Mouse (Mus musculus): Measurements from ENCODE around the gene Arvcf.

The Arvcf gene

DNA sequence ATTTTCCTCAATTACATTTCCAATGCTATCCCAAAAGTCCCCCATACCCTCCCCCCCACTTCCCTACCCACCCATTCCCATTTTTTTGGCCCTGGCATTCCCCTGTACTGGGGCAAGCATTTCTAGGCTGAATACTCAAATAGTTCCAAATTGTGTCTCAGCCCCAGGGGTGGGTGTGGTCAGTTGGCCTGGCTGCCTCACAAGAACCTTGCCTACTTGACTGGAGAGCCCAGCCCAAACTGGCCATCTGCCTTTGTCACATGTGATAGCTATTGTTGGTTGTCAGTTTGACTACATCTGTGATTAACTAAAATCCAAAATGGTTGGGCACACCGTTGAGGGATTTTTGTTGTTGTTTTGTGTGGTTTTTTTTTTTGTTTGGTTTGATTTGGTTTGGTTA is 9.0 kb downstream of the Arvcf start:
- no peak for DNase-seq (ENCODE audit: low spot score in 2 of 2)

DNA sequence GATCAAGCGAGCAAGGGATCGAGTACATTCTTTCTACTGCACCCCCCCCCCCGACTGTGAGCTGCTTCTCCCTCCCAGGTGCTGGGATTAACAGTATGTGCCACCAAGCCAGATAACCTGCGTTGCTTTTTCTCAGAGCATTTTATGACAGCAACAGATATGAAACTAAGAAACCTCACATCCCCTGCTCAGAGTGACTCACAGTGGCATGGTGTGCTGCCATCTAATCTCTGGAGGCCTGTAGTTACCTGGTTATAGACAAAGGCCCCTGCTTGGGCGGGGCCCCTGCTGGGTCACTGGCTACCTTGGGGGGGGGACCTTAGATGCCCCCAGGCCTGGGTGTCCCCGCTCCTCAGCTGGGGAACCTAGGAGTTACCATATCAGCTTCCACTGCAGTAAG is 10.0 kb downstream of the Arvcf start:
- DNase-seq (ENCODE audit: low spot score in 2 of 2) = no peak

DNA sequence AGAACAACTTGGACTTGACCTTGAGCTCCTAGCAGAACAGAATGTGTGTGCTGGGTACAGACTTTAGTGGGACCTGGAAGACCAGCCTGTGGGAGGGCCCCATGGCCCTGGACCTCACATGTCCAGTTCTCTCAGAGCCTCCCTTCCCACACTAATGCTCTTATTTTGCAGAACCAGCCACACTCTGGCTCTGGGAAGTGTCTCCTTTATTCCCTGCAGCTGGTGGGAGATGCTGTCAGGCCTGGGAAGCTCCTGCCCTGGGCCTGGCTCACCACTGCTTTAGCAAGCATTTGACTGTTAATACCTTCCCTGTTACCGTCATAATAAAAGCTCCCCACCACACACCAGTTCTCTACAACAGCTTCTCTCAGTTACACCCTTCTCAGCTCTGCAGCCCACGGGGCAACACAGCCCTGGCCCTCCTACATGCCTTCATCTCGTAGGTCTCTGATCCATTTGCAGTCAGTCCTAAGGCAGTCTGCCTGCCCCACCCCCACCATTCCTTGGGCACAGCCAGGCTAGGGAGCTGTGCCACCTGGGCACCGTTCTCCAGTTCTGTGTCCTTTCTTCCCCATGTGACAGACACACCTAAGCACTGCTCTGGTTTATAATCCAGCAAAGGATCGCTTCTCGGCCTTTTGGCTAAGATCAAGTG is 12.3 kb downstream of the Arvcf start:
- peak; percentile 41 to 47 for DNase-seq (ENCODE audit: low spot score in 2 of 2)

DNA sequence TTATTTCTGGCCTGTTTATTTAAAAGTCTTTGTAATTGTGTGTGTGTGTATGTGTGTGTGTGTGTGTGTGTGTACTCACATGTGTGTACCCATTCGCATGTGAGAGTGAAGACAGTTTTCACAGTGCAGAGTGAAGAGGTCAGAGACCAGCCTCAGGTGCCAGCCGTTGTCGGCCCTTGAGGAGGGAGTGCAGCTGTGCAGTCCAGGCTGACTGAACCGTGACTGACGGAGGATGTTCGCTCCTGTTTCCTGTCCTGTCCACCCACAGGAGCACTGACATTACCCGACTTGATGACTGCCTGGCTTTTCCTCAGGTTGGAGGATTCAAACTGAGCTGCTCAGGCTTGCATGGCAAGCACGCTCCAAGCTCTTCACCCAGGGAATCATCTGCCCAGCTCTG is 15.0 kb downstream of the Arvcf start:
- no peak for DNase-seq (ENCODE audit: low spot score in 2 of 2)

DNA sequence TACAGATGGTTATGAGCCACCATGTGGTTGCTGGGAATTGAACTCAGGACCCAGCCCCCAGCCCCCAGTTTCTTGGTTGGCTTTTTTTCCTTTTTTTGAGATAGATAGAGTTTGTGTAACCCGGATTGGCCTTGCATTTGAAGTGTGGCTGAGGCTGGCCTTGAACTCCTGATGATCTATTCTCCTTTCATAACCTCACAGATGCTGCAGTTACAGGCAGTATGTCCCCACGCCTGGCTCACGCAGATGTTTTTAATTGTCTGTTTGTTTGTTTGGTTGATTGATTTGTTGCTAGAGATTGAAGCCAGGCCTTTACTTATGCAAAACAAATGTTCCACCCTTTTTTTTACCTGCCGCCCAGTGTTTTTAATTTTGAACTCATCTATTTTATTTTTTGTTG is 18.9 kb downstream of the Arvcf start:
- no peak for DNase-seq (ENCODE audit: low spot score in 2 of 2)

DNA sequence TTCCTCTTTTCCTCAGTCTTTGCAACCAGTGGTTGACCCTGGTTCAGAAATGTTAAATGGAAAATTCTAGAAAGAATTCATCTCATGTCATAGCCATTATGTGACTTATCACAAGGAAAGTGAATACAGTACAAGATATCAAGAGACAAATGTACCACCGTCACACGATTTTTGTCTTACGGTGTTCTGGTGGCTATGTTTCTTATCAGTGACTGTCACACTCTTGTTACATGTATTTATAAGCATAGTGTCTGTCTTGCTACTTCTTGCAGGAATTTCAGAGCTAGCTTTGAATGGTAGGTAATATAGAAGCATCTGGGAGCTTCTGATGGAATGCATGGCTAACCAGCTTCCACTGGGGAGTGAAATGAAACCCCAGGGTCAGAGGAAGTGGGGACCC is 22.2 kb downstream of the Arvcf start:
- DNase-seq (ENCODE audit: low spot score in 2 of 2) = no peak

DNA sequence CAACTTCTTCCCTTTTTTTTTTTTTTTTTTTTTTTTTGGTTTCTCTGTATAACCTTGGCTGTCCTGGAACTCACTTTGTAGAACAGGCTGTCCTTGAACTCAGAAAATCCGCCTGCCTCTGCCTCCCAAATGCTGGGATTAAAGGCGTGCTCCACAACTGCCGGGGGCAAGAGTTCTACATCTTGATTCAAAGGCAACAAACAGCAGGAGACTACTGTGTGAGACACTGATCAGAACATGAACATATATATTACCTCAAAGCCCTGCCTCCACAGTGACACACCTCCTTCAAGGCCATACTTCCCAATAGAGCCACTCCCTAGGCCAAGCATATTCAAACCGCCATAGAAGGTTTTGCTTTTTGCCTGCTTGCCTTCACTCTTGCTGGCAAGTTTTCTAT is 25.6 kb downstream of the Arvcf start:
- no peak for DNase-seq (ENCODE audit: low spot score in 2 of 2)

DNA sequence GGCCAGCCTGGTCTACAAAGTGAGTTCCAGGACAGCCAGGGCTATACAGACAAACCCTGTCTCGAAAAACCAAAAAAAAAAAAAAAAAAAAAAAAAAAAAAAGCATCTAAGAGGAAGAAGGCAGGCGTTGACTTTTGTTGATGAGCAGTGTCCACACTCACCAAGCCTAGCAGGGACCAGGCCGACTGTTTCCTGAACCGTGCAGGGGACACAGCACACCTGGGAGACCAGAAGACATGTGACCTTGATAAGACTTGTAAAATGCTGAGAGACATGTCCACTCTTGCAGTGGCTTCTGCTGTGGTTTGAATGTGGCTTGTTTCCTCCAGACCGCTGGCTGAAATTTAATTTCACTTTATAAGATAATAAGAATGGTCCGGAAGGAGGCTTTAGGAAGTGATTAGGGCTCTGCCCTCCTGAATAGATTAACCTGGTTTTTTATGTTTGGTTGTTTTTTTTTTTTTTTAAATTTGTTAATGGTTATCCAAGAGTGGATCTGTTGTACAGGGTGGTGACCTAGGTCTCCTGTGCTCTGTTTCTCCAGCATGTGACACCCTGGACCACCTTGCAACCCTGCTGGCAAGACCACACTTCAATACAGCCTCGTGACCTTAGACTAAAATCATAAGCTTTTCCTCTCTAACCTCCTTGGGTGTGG is 28.4 kb downstream of the Arvcf start:
- no peak for DNase-seq (ENCODE audit: low spot score in 2 of 2)

DNA sequence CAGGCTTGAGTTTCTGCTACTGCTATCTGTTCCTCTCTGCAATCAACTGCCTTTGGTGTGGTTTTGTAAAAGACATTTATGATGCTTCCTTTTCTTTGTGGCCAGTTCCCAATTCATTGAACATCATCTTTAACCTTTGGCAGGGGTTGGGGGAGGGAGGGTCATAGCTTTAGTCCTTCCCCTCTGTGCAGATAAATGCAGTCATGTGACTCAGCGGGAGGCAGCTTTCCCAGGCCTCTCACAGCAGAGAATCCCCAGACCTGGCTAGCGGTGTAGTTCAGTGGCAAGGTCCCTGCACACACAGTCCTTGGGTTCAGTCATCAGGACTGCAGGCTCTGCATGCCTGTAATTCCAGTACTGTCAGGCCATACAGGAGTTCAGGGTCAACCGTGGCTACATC is 29.2 kb downstream of the Arvcf start:
- DNase-seq (ENCODE audit: low spot score in 2 of 2) = no peak

DNA sequence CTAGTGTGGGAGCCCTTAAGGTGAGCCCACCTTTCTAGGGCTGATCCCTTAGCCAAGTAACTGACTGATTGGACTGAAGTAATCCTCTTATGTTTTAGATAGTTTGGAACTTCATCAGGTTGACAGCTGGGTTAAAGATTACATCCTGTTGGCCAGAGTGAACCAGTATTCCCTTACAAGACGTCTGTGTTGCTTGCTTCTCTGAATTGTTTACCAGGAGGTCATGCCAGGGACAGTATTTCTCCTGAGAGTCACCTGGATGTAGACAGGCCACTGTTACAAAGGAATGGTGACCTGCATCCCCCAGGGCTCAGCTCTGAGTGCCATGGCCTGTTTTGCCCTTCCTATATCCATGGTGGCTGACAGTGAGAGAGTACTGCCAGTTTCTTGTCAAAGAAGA is 30.5 kb downstream of the Arvcf start:
- no peak for DNase-seq (ENCODE audit: low spot score in 2 of 2)

DNA sequence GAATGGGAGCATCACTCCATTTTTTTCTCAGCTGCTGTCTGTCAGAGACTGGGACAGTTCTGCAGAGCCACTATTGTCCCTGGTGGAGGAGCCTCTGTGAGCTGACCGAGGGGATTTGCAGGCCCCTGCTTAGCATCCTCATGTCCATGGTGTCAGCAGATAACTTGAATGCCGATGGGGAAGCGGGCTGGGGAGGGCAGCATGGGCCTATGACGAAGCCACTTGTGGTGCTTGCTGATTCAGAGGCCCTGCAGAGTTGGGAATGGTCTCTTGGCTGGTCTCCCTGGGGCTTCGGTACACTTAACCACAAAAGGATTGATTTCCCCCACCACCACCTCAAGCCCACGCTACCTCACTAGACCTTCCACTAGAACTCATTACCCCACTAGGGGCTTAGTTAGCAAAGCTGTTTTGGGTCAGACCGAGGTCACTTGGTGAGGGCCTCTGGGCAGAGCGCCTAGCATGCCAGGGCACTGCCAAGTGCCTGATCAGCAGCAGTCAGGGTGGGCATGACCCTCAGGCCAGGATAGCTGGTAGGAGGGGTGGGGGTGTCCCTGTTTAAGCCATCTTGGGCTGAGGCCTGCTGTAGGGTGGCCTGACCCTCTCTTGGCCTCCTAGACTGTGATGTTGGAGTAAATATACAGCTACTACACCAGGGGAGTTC is 31.5 kb downstream of the Arvcf start:
- no peak for DNase-seq (ENCODE audit: low spot score in 2 of 2)

DNA sequence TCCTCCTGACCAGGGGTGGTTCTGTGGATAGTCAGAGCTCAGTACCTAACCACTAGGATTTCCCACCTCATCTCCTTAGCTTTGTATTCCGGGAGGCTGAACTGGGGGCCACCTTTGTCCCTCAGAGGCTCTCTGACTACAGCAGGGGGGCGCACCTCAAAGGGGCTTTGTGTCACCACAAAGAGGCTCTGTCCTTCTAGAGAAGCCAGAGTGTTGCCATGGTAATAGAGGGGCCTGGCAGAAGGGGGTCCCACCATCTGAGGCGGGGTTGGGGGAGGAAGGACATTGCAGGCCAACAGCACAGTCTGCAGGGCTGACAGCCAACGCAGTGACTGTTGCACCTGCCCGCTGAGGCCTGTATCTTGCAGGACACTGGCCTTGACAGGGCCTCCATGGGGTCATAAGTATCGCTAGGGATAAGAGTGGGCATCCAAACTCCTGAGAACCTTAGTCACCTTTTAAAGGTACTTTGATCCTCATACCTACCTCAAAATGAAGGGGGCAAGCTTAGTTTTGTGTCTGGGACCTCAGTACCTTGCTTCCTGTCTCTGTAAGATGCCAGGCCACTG is 32.6 kb downstream of the Arvcf start:
- DNase-seq (ENCODE audit: low spot score in 2 of 2) = no peak

DNA sequence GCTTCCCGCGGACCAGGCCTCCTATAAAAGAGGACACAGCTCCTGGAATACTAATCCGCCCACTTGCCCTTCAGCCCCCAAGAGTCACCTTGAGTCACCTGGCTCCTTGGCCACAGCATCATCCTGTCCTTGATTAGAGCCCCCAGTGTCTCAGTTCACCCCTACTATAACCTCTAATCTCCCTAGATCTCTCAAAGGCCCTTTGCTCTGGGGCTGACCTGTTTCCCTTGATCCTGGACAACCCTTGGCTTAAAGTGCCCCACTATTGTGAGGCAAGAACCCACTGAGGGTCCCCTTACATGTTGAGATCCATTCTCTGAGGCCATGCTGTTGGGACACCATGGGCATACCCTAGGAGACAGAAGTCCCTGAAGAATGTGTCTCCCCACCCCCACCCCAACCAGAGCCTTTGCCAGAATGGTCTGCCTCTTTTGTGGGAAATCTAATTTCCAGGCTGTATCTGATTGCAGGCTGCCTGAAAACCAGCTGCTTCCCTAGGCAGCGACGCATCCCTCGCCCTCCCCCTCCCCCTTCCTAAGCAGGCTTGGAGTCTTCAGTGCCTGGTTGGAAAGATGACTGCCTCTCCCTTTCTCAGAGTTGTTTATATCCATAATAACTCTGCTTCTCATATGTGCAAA is 33.8 kb downstream of the Arvcf start:
- no peak for DNase-seq (ENCODE audit: low spot score in 2 of 2)

DNA sequence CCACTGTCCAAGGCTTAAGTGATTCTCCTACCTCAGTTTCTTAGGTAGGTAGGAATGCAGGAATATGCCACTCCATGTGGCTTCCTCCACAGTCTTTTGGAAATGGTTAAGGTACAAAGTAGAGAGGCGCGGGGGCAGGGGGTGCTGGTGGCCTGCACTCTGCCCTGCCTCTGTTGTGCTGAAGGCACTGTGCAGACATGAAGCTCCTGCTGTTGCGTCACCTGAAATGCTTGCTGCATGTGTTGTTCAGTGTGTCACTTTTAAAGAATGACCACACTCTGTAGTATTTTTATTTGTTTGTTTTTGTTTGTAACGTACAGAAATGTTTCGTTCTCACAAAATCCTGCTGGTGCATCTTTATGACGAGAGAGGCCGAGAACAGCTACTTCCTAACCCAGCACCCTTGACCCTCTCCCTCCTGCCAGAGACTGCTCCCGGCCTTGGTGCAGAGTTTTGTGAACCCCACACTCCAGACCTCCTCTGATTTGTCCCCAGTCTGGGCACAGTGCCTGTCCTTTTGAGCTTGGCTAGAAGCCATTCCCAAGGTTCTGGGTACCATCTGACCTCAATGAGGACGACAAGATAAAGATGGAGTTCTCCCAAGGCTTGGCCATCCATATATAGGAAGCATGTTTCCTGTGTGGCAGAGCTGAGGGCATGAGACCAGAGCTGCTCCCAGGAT is 35.2 kb downstream of the Arvcf start:
- DNase-seq (ENCODE audit: low spot score in 2 of 2) = no peak

DNA sequence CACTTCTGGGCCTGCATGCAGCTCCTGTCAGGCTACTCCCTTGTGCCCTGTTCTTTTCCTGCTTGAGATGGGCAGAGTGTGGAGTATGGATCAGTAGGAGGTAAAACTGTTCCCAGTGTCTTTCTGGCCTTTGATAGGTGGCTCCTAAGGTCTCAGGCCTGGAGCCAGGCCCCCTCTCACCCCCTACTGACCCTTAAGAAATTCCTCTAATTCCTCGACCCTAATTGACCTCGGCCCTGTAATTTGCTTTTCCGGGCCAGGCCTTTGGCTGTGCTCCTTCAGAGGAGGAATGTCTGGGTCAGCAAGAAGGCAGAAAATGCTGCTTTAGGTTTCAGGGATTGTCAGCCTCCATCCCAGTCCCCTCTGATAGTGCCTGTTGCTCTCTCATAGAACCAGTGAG is 35.8 kb downstream of the Arvcf start:
- no peak for DNase-seq (ENCODE audit: low spot score in 2 of 2)

DNA sequence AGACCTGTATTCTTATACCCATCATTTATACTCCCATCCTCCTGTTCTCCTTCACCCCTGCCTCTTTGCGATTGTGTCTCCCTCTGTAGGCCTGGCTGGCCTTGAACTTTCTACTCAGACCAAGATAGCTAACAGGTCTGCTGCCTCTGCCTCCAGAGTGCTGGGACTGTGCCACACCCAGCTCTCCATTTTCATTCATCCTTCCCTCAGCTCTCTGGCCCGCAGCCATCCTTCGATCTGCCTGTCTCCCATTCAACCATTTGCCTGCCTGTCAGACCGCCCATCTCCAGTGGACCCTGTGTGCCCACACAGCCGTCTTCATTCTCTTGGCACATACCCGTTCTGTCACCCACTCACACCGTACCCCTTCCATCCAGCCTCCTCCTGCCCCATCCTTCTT is 36.2 kb downstream of the Arvcf start:
- no peak for DNase-seq (ENCODE audit: low spot score in 2 of 2)

DNA sequence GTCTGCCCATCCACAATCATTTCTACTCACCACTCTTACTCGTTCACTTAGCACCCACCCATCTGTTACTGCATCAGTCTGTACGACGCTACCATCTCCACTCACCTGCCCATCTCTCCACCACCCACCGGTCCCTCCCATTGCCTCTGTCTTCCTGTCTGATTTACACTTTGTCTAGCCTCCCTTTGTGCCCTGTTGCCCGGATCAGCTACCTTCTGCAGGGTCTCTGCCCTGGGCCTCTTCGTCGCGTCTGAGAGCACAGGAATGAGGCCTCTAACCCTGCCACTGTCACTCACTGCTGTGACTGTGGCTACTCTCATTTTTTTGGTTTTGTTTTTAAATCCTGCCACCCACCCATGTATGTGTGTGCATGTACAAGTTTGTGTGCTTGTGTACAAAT is 36.7 kb downstream of the Arvcf start:
- DNase-seq (ENCODE audit: low spot score in 2 of 2) = no peak

DNA sequence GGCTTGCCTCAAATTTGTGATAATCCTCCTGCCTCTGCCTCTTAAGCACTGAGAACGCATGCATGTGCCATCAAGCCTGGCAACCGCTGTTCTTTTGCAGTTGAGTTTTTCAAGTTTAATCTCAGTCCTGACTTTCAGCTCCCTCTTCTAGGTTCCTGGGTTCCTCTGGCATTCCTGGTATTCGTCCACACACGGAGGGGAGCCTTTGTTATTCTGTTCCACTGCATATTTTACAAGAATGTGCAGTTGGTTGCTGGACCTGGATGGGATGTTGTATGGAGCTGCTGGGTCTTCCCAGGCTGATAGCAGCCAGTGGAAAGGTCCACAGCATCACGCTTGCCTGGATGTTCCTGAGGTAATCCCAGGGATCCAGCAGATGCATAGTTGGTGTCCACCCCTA is 37.4 kb downstream of the Arvcf start:
- no peak for DNase-seq (ENCODE audit: low spot score in 2 of 2)

DNA sequence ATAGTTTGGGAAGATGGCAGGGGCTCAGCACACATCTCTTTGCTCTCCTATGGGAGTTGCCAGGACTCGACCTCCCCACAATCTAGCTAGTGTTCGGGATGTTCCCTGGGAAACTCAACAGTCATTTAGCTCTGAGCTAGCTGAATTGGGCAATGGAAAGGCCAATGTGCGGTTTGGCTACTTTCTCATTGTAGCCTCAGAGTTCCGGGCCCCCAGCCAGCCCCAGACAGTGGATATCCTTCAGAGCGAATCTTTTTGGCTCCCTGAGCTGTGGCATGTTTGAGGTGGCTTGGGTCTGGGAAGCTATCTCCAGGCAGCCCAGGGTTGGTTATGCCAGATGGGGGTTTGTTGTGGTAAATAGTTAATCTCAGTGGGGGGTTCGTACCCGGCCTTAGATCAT is 38.5 kb downstream of the Arvcf start:
- DNase-seq (ENCODE audit: low spot score in 2 of 2) = no peak

DNA sequence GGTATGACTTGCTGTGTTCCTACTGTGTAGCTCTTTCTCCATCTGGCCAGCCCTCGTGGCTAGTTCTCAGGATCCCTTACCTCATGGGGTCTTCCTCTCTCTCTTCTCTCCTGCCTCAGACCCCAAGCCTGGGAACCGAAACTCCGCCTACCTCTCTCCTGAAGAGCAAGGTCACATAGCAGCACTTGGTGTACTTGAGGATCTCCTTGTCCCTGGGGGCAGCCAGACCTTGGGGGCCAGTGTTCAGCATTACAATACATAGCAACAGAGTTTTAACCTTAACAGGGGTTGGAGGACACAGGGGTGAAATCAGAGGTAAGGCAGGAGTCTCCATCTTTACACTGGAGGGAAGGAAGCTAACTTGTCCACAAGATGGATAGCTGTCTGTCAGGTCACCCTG is 39.0 kb downstream of the Arvcf start:
- no peak for DNase-seq (ENCODE audit: low spot score in 2 of 2)

DNA sequence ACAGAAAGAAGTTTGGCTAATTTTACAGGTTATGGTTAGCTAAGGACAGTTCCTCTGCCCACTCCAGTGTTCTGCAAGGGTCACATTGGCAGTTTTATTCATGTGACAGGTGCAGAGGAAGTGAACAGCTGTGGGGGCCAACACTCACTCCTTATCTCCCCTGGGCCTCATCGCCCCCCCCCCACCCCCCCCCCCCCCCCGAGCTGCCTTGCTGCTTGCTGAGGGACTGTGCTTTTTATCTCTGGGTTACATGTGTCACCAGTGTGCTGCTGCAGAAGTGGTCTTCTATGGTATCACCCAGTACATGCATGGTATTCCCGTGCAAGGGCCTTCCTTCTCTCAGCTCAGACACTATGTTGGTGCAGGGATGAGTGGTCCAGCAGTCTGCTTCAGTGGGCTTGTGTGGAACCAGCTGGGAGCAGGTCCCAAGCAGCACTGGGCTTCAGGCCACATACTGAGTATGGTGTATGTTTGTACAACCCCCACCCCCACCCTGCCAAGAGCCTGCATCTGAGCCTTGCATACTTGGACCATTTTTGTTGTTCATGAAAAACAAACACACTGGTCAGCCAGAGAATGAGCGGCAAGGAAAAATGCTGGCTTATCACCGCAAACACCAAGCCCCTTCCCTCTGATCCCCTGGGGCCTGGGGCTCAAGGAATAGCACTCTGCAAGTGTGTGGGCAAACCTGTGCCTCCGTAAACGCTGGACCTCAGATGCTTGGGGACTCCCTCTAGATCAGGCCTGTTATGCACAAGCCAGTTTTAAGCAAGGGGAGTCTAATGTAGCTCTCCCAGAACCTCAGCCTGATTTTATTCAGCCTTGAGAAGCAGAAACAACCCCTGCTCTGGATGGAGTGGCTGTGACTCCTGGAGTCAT is 40.0 kb downstream of the Arvcf start:
- no peak for DNase-seq (ENCODE audit: low spot score in 2 of 2)
